Mouse (Mus musculus): Measurements from ENCODE around the gene Fam19a3. TPM values are rescaled to one million over a fixed set of nuclear protein-coding genes. Genes with fewer than 3 reads are reported as not detected.

The Fam19a3 gene
- polyA plus RNA-seq, 1 experiment, result 0.34 TPM

DNA sequence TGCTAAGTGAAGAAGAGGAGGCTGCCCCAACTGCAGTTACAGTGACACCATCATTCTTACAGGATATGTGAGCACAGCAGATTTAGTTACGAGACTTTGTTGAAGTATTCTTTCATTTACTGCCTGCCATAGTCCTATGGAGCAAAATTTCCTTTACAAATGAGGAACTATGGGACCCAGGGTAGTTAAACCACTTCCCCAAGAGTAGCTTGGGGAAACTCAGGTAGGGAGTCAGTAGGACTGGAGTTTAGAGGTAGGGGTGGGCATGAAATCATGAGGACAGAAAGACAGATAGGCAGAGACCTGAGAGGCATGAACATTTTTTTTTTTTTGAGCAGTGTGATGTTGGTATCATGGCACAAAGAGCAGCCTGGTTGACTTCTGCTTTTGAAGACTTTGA lies 37.8 kb downstream of the Fam19a3 start:
- no peak for DNase-seq
- TF ChIP-seq CTCF (IDR thresholded peaks at IDR 0.05; ENCODE audit: insufficient read depth, low read length) (no peak), POLR2A (IDR thresholded peaks at IDR 0.05; ENCODE audit: borderline replicate concordance, extremely low read depth, low read depth, low read length) (no peak)
- no peaks in the 10 kb centered on the region for H3K4me1 ChIP-seq (ENCODE audit: control insufficient read depth, insufficient read depth, low read length)
- WGBS, result 64% methylated on average over 1 of the region's 1 CpGs
- H3K4me3 ChIP-seq (replicated peaks; ENCODE audit: extremely low read depth, low read depth, low read length), result no peak overlapping the region

DNA sequence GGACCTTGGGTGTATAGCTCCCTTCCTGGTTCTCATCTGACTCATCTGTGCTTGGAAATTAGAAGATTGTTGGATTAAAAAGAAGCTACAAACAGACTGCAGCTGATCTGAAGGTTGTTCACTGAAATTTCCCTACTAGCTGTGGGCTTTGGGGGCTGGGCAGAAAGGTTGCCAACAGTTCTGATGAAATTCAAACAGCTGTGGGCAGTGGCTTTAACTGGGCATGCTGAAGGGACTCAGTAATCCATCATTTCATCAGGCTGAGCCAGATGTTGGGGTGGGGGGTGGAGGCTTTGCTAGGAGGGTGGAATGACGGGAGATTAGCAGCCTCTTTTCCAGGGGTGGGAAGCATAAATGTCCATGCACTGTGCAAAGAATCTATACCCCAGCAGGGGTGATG lies 38.5 kb downstream of the Fam19a3 start:
- DNase-seq, result no peak
- Histone ChIP-seq H3K4me3 (replicated peaks; ENCODE audit: extremely low read depth, low read depth, low read length) (no peak overlapping the region), H3K4me1 (ENCODE audit: control insufficient read depth, insufficient read depth, low read length) (no peaks in the 10 kb centered on the region)
- TF ChIP-seq POLR2A (IDR thresholded peaks at IDR 0.05; ENCODE audit: borderline replicate concordance, extremely low read depth, low read depth, low read length), result no peak
- no peak for TF ChIP-seq CTCF (IDR thresholded peaks at IDR 0.05; ENCODE audit: insufficient read depth, low read length)
- 63% methylated on average over 1 of the region's 1 CpGs for WGBS

DNA sequence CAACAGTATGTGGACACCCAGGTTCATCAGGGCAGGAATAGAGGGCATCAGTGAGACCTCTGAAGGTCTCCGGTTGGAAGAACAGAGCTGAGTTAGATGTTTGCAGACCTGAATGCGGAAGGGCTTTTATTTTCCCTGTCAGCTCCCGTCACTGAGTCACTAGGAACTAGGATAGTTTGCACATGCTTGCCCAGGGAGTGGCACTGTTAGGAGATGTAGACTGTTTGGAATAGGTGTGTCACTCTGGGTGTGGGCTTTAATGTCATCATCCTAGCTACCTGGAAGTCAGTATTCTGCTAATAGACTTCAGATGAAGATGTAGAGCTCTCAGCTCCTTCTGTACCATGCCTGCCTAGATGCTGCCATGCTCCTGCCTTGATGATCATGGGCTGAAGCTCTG lies 39.7 kb downstream of the Fam19a3 start:
- 84% methylated on average over 3 of the region's 3 CpGs for WGBS
- TF ChIP-seq CTCF (IDR thresholded peaks at IDR 0.05; ENCODE audit: insufficient read depth, low read length) (no peak), POLR2A (IDR thresholded peaks at IDR 0.05; ENCODE audit: borderline replicate concordance, extremely low read depth, low read depth, low read length) (no peak)
- DNase-seq, result no peak
- H3K4me1 ChIP-seq (ENCODE audit: control insufficient read depth, insufficient read depth, low read length), result no peaks in the 10 kb centered on the region
- H3K4me3 ChIP-seq (replicated peaks; ENCODE audit: extremely low read depth, low read depth, low read length), result no peak overlapping the region

DNA sequence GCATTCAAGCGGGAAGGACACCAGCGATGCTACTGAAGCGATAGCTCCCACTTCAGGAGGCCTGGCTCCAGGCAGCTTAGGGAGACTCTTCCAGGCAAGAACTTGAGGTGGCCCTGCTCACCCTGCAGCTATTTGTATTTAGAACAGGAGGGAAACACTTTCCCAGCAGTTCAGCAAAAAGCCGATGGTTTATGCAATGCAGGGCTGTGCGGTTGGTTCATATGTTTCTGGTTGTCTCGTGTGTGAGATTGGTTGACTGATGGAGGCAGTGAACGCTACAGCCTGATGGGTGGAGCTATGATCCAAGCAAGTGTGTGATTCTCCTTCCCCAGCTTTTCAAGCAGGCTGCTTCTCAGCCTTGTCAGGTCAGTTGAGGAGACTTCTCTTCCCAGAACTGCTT lies 47.0 kb downstream of the Fam19a3 start:
- DNase-seq, result no peak
- Histone ChIP-seq H3K4me1 (ENCODE audit: control insufficient read depth, insufficient read depth, low read length) (no peaks in the 10 kb centered on the region), H3K4me3 (replicated peaks; ENCODE audit: extremely low read depth, low read depth, low read length) (no peak overlapping the region)
- TF ChIP-seq POLR2A (IDR thresholded peaks at IDR 0.05; ENCODE audit: borderline replicate concordance, extremely low read depth, low read depth, low read length), result no peak
- TF ChIP-seq CTCF (IDR thresholded peaks at IDR 0.05; ENCODE audit: insufficient read depth, low read length), result no peak
- WGBS, result 46% methylated on average over 7 of the region's 7 CpGs

DNA sequence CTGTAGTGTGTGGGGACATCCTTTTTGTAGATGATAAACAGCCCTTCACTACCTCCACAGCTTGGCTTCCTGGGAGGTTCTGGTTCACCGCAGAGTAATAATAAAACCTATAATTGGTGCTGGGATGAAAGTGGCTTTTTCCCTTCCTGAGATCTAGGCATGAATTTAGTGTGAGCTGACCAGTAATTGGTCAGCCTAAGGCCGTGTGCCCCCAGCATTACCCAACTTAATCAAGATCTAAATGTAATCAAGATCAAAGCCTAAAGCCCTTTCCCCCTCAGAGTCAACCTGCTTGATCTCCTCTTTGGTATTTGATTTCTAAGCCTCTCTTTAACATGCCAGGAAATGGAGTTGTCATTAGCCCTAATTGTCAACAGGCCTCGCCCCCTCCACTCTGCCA lies 48.7 kb downstream of the Fam19a3 start:
- WGBS, result 61% methylated on average over 3 of the region's 3 CpGs
- no peak for DNase-seq
- Histone ChIP-seq H3K4me1 (ENCODE audit: control insufficient read depth, insufficient read depth, low read length) (no peaks in the 10 kb centered on the region), H3K4me3 (replicated peaks; ENCODE audit: extremely low read depth, low read depth, low read length) (no peak overlapping the region)
- TF ChIP-seq CTCF (IDR thresholded peaks at IDR 0.05; ENCODE audit: insufficient read depth, low read length), result no peak
- TF ChIP-seq POLR2A (IDR thresholded peaks at IDR 0.05; ENCODE audit: borderline replicate concordance, extremely low read depth, low read depth, low read length), result no peak

DNA sequence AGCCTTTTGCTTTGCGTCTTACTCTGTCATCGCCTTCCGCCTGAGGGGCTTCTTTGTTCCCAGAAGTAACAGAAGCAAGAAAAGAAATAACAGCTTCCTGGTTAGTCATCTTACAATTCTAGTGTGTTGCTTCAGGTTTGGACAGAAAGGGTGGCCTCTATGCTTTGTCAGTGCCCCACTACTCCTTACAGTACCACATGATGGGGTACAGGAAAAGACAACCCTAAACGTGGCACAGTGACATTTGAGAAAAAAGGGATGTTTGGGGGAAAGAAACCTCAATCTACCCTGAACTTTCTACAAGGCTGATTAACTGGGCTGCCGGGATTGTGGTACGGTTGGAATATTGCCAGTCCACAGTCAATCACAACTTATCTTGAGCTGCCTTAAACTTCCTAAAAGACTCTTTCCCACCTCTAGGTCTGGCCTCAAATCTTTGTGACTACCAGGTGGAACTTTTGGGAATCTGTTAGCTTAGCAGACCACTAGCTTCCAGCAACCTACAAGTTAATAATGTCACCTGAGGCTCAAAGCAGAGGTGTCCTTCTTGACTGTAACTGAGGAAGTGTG lies 52.3 kb downstream of the Fam19a3 start:
- H3K4me3 ChIP-seq (replicated peaks; ENCODE audit: extremely low read depth, low read depth, low read length), result no peak overlapping the region
- 68% methylated on average over 6 of the region's 6 CpGs for WGBS
- DNase-seq, result no peak
- TF ChIP-seq CTCF (IDR thresholded peaks at IDR 0.05; ENCODE audit: insufficient read depth, low read length) (no peak), POLR2A (IDR thresholded peaks at IDR 0.05; ENCODE audit: borderline replicate concordance, extremely low read depth, low read depth, low read length) (no peak)
- H3K4me1 ChIP-seq (ENCODE audit: control insufficient read depth, insufficient read depth, low read length), result no peaks in the 10 kb centered on the region

Other genes starting within 250 kb of the Fam19a3 start
- gene Slc16a1, start 143.2 kb downstream of the Fam19a3 start, polyA plus RNA-seq (2012; rRNA removed), result 14.5 and 15.7 TPM in 2 replicates
- gene Ppm1j, start 784 bp downstream of the Fam19a3 start, polyA plus RNA-seq (2012; rRNA removed), result 8.0 and 10.8 TPM in 2 replicates
- 107 and 140 TPM in 2 replicates for gene Rhoc, start 6.5 kb upstream of the Fam19a3 start, polyA plus RNA-seq (2012; rRNA removed)
- 12.7 and 13.5 TPM in 2 replicates for gene Mov10, start 36.7 kb upstream of the Fam19a3 start, polyA plus RNA-seq (2012; rRNA removed)
- gene St7l, start 82.2 kb upstream of the Fam19a3 start, polyA plus RNA-seq (2012; rRNA removed), result 7.8 and 9.1 TPM in 2 replicates
- gene Capza1, start 82.7 kb upstream of the Fam19a3 start, polyA plus RNA-seq (2012; rRNA removed), result 16.9 and 31.0 TPM in 2 replicates
- gene Wnt2b, start 180.1 kb upstream of the Fam19a3 start, polyA plus RNA-seq (2012; rRNA removed), result 3.5 and 4.9 TPM in 2 replicates

All from lung, adult 2 months (tissue).